ENCODE assay signal across 24 mouse cellular contexts in genomic region chr2:160567813-160568212, GRCm38 (mm10).
"Had no signal": no experiment of that assay in that cellular context is flagged by ENCODE, and none has a peak within 500 bp of the region (broad histone marks: within the 10 kb centered on the region; RNA-seq: fewer than 3 reads in every experiment).

No protein-coding gene starts in this region.

- H3K4me2 ChIP-seq: embryonic facial prominence, embryonic 12.5 days; embryonic facial prominence, embryonic 13.5 days; embryonic facial prominence, embryonic 15.5 days; forebrain, embryonic 12.5 days; forebrain, embryonic 13.5 days; forebrain, embryonic 15.5 days had no signal

- H3K4me1 ChIP-seq: embryonic facial prominence, embryonic 10.5 days; embryonic facial prominence, embryonic 12.5 days; embryonic facial prominence, embryonic 13.5 days; embryonic facial prominence, embryonic 15.5 days; forebrain, embryonic 10.5 days; forebrain, embryonic 12.5 days; forebrain, embryonic 13.5 days; forebrain, embryonic 15.5 days; heart, embryonic 10.5 days had no signal

- H3K36me3 ChIP-seq: embryonic facial prominence, embryonic 10.5 days; embryonic facial prominence, embryonic 12.5 days; embryonic facial prominence, embryonic 13.5 days; embryonic facial prominence, embryonic 15.5 days; forebrain, embryonic 10.5 days; forebrain, embryonic 12.5 days; forebrain, embryonic 15.5 days; heart, embryonic 10.5 days had no signal

- H3K9ac ChIP-seq: embryonic facial prominence, embryonic 12.5 days; embryonic facial prominence, embryonic 13.5 days; embryonic facial prominence, embryonic 15.5 days; forebrain, embryonic 12.5 days; forebrain, embryonic 13.5 days; forebrain, embryonic 15.5 days; forebrain, postnatal 0 days had no signal

- DNase-seq: cerebellum, adult 8-10 months; cerebellum, adult 9-10 months; cerebellum, adult 9-11 months; cerebellum, postnatal 10 days; cerebellum, postnatal 14 days; cerebellum, postnatal 25 days; cerebellum, postnatal 36 days; embryo, embryonic 11 days; forebrain, postnatal 0 days; gastrocnemius, adult 2 months; gastrocnemius, postnatal 10 days; gastrocnemius, postnatal 14 days; gastrocnemius, postnatal 36 days; heart, adult 18-20 months had no signal

- H3K9me3 ChIP-seq: embryonic facial prominence, embryonic 10.5 days; embryonic facial prominence, embryonic 12.5 days; forebrain, embryonic 10.5 days; forebrain, embryonic 12.5 days; forebrain, embryonic 15.5 days; heart, embryonic 10.5 days had no signal

- H3K27me3 ChIP-seq: embryonic facial prominence, embryonic 12.5 days; embryonic facial prominence, embryonic 13.5 days; embryonic facial prominence, embryonic 15.5 days; forebrain, embryonic 12.5 days; forebrain, embryonic 13.5 days; forebrain, embryonic 15.5 days had no signal

- H3K27ac ChIP-seq: embryonic facial prominence, embryonic 10.5 days; embryonic facial prominence, embryonic 12.5 days; embryonic facial prominence, embryonic 13.5 days; embryonic facial prominence, embryonic 15.5 days; forebrain, embryonic 10.5 days; forebrain, embryonic 12.5 days; forebrain, embryonic 13.5 days; forebrain, embryonic 15.5 days; gastrocnemius, adult 2 months; heart, embryonic 10.5 days had no signal

- H3K4me3 ChIP-seq: embryonic facial prominence, embryonic 10.5 days; embryonic facial prominence, embryonic 12.5 days; embryonic facial prominence, embryonic 13.5 days; embryonic facial prominence, embryonic 15.5 days; erythroblast, embryonic 14.5 days; forebrain, embryonic 10.5 days; forebrain, embryonic 12.5 days; forebrain, embryonic 13.5 days; forebrain, embryonic 15.5 days; gastrocnemius, adult 2 months; heart, embryonic 10.5 days had no signal
